Mouse (Mus musculus): ENCODE results near the gene Slc26a5. TPM values are rescaled to one million over a fixed set of nuclear protein-coding genes. Genes with fewer than 3 reads are reported as not detected.

Gene Slc26a5
- polyA plus RNA-seq (2012; ENCODE audit: low replicate concordance): not detected in 2 replicates

GRCm38 (mm10) chr5:21865346-21866107 lies at the start of gene Slc26a5:
Gene Slc26a5 (minus strand): TSS chr5:21865604.

GRCm38 (mm10) chr5:21785053-21785452 lies 80.4 kb downstream of the Slc26a5 start, which contains the start of the genes Dnajc2 and Psmc2:
Gene Dnajc2 (minus strand): TSS chr5:21785251.
Gene Psmc2 (plus strand): TSS chr5:21785283.

Other genes starting within 250 kb of the Slc26a5 start
- 0.07 TPM in 1 of 2 replicates, not detected in the other for gene Fbxl13, start 220.0 kb downstream of the Slc26a5 start, polyA plus RNA-seq (2012; ENCODE audit: low replicate concordance)
- 48.3 and 54.9 TPM in 2 replicates for gene Armc10, start 219.8 kb downstream of the Slc26a5 start, polyA plus RNA-seq (2012; ENCODE audit: low replicate concordance)
- gene Napepld, start 164.2 kb downstream of the Slc26a5 start, polyA plus RNA-seq (2012; ENCODE audit: low replicate concordance): 0.74 and 1.4 TPM in 2 replicates
- gene Pmpcb, start 128.5 kb downstream of the Slc26a5 start, polyA plus RNA-seq (2012; ENCODE audit: low replicate concordance): 15.8 and 29.8 TPM in 2 replicates
- gene Dnajc2, start 80.4 kb downstream of the Slc26a5 start, polyA plus RNA-seq (2012; ENCODE audit: low replicate concordance): 76.0 and 114 TPM in 2 replicates
- 4.0 and 13.4 TPM in 2 replicates for gene Psmc2, start 80.3 kb downstream of the Slc26a5 start, polyA plus RNA-seq (2012; ENCODE audit: low replicate concordance)

Measured in leukemia stem cell, adult 10-12 weeks (primary cell).